Mouse (Mus musculus) MEL (cell line): ENCODE data around the gene Npr3. TPM values are rescaled to one million over a fixed set of nuclear protein-coding genes. Genes with fewer than 3 reads are reported as not detected.

ENCODE experiments used
- DNase-seq: peaks from one replicate; pipeline ENCODE4 v3.0.0; 2011; ENCODE audit warnings: low read depth, low spot score
- H3K27ac ChIP-seq: 2 replicates; pipeline ENCODE4 v1.5.1; 2012; ENCODE audit warnings: low read depth, mild to moderate bottlenecking, control low read depth, low read length, moderate library complexity; ENCODE audit not compliant: control insufficient read depth
- H3K27me3 ChIP-seq, 2 experiments: fragments of 150-350 bp in 1 of 2; sonication (generic) in 1 of 2; 2 replicates each; pipeline ENCODE4 v1.6.1; 2012; ENCODE audit warnings: low read length in 2 of 2, mild to moderate bottlenecking in 2 of 2, improper control_type of control experiment in 1 of 2, moderate library complexity in 1 of 2; ENCODE audit not compliant: insufficient read depth in 2 of 2, control insufficient read depth in 1 of 2
- H3K36me3 ChIP-seq, 2 experiments: 2 replicates each; pipeline ENCODE4 v1.6.1; 2012 to 2014; ENCODE audit warnings: low read length in 2 of 2, improper control_type of control experiment in 1 of 2, inconsistent platforms in 1 of 2, mild to moderate bottlenecking in 1 of 2; ENCODE audit not compliant: insufficient read depth in 2 of 2, control insufficient read depth in 1 of 2
- H3K4me1 ChIP-seq, 2 experiments: fragments of 150-350 bp in 1 of 2; sonication (generic) in 1 of 2; 2 replicates each; pipeline ENCODE4 v1.6.1; 2012; ENCODE audit warnings: low read length in 2 of 2, improper control_type of control experiment in 1 of 2, mild to moderate bottlenecking in 1 of 2; ENCODE audit not compliant: insufficient read depth in 2 of 2, control insufficient read depth in 1 of 2
- H3K4me3 ChIP-seq, 2 experiments: fragments of 150-350 bp in 1 of 2; sonication (generic) in 1 of 2; 2 replicates each; pipeline ENCODE4 v1.5.1; 2012; ENCODE audit warnings: low read depth in 2 of 2, low read length in 2 of 2, mild to moderate bottlenecking in 2 of 2, moderate library complexity in 2 of 2, control low read depth in 1 of 2, improper control_type of control experiment in 1 of 2; ENCODE audit not compliant: control insufficient read depth in 1 of 2, insufficient read depth in 1 of 2
- H3K79me2 ChIP-seq: 2 replicates; pipeline ENCODE4 v1.6.1; 2012; ENCODE audit warnings: mild to moderate bottlenecking, low read length, moderate library complexity; ENCODE audit not compliant: control insufficient read depth, poor library complexity, insufficient read depth
- H3K9ac ChIP-seq: 2 replicates; pipeline ENCODE4 v1.6.1; 2012; ENCODE audit warnings: low read depth, mild to moderate bottlenecking, control low read depth, low read length, moderate library complexity; ENCODE audit not compliant: control insufficient read depth, poor library complexity, severe bottlenecking
- H3K9me3 ChIP-seq: fragments of 150-350 bp; sonication (generic); replicated peaks from 2 replicates; pipeline ENCODE4 v1.6.1; 2012; ENCODE audit warnings: mild to moderate bottlenecking, low read length, improper control_type of control experiment, moderate library complexity; ENCODE audit not compliant: insufficient read depth
- CHD2 ChIP-seq: IDR thresholded peaks from 2 replicates; pipeline ENCODE4 v1.6.1; 2011; ENCODE audit warnings: low read length, improper control_type of control experiment
- CTCF ChIP-seq, 3 experiments: IDR thresholded peaks in 2 of 3; conservative IDR thresholded peaks in 1 of 3; 2 replicates each; pipeline ENCODE4 v1.5.1; 2011 to 2012; ENCODE audit warnings: low read length in 3 of 3, low read depth in 2 of 3, mild to moderate bottlenecking in 2 of 3, improper control_type of control experiment in 1 of 3, inconsistent platforms in 1 of 3, mixed read lengths in 1 of 3, moderate library complexity in 1 of 3; ENCODE audit not compliant: control insufficient read depth in 1 of 3, insufficient read depth in 1 of 3, poor library complexity in 1 of 3, severe bottlenecking in 1 of 3
- EP300 ChIP-seq, 2 experiments: IDR thresholded peaks; 2 replicates each; pipeline ENCODE4 v1.6.1; 2011; ENCODE audit warnings: improper control_type of control experiment in 2 of 2, low read length in 2 of 2, low read depth in 1 of 2, mild to moderate bottlenecking in 1 of 2
- KAT2A ChIP-seq: conservative IDR thresholded peaks from 2 replicates; pipeline ENCODE4 v1.6.1; 2012; ENCODE audit warnings: low read depth, low read length, improper control_type of control experiment, inconsistent platforms
- MAFK ChIP-seq: IDR thresholded peaks from 2 replicates; pipeline ENCODE4 v1.6.1; 2011; ENCODE audit warnings: low read depth, mild to moderate bottlenecking, low read length, improper control_type of control experiment, borderline replicate concordance
- MAX ChIP-seq: IDR thresholded peaks from 2 replicates; pipeline ENCODE4 v1.6.1; 2011; ENCODE audit warnings: low read length, improper control_type of control experiment
- MAZ ChIP-seq: IDR thresholded peaks from 2 replicates; pipeline ENCODE4 v1.6.1; 2012; ENCODE audit warnings: low read depth, mild to moderate bottlenecking, inconsistent platforms, low read length, improper control_type of control experiment
- MXI1 ChIP-seq: IDR thresholded peaks from 2 replicates; pipeline ENCODE4 v1.6.1; 2011; ENCODE audit warnings: mild to moderate bottlenecking, low read depth, low read length, improper control_type of control experiment
- NRF1 ChIP-seq: IDR thresholded peaks from 2 replicates; pipeline ENCODE4 v1.6.1; 2014; ENCODE audit warnings: low read depth, mild to moderate bottlenecking, inconsistent platforms, low read length, improper control_type of control experiment, moderate library complexity; ENCODE audit not compliant: poor library complexity, insufficient read depth, severe bottlenecking
- POLR2AphosphoS2 ChIP-seq: IDR thresholded peaks from 2 replicates; pipeline ENCODE4 v1.6.1; 2011; ENCODE audit warnings: low read length, improper control_type of control experiment
- POLR2AphosphoS5 ChIP-seq: IDR thresholded peaks from 2 replicates; pipeline ENCODE4 v1.6.1; 2012; ENCODE audit warnings: low read depth, borderline replicate concordance, mild to moderate bottlenecking, inconsistent platforms, low read length, moderate library complexity, mixed read lengths
- RAD21 ChIP-seq: IDR thresholded peaks from 2 replicates; pipeline ENCODE4 v1.6.1; 2011; ENCODE audit warnings: mild to moderate bottlenecking, low read depth, low read length, improper control_type of control experiment
- RCOR1 ChIP-seq: IDR thresholded peaks from 2 replicates; pipeline ENCODE4 v1.6.1; 2012; ENCODE audit warnings: low read depth, mild to moderate bottlenecking, inconsistent platforms, low read length, improper control_type of control experiment
- SIN3A ChIP-seq: IDR thresholded peaks from 2 replicates; pipeline ENCODE4 v1.6.1; 2012; ENCODE audit warnings: low read length, improper control_type of control experiment, inconsistent platforms
- SMC3 ChIP-seq: IDR thresholded peaks from 2 replicates; pipeline ENCODE4 v1.6.1; 2011; ENCODE audit warnings: low read depth, low read length, improper control_type of control experiment
- TAL1 ChIP-seq: IDR thresholded peaks from 2 replicates; pipeline ENCODE4 v1.6.1; 2012; ENCODE audit warnings: mild to moderate bottlenecking, inconsistent platforms, low read length, moderate library complexity, mixed read lengths
- USF1 ChIP-seq: IDR thresholded peaks from 2 replicates; pipeline ENCODE4 v1.6.1; 2014; ENCODE audit warnings: low read depth, mild to moderate bottlenecking, inconsistent platforms, low read length, improper control_type of control experiment, moderate library complexity
- ZKSCAN1 ChIP-seq: IDR thresholded peaks from 2 replicates; pipeline ENCODE4 v1.6.1; 2012; ENCODE audit warnings: low read depth, mild to moderate bottlenecking, inconsistent platforms, low read length, improper control_type of control experiment, moderate library complexity
- ZMIZ1 ChIP-seq: IDR thresholded peaks from 2 replicates; pipeline ENCODE4 v1.6.1; 2012; ENCODE audit warnings: low read depth, mild to moderate bottlenecking, inconsistent platforms, low read length, improper control_type of control experiment, moderate library complexity
- ZNF384 ChIP-seq: IDR thresholded peaks from 2 replicates; pipeline ENCODE4 v1.6.1; 2012; ENCODE audit warnings: low read depth, mild to moderate bottlenecking, inconsistent platforms, low read length, improper control_type of control experiment
- polyA plus RNA-seq, 2 experiments: library from polyadenylated mRNA; stranded (reverse) in 1 of 2; unstranded in 1 of 2; fragments of >175 nt in 1 of 2; fragments of >200 nt in 1 of 2; gene quantifications; 2 replicates each; pipeline versions ENCODE4 v1.2.1 to v1.2.4; 2012; ENCODE audit warnings: low replicate concordance in 2 of 2, low read depth in 1 of 2; ENCODE audit not compliant: insufficient read length in 2 of 2, insufficient read depth in 1 of 2, missing spikeins in 1 of 2
- total RNA-seq: library from RNA; depleted of rRNA; stranded (reverse); fragments of 300-350 nt; gene quantifications from 2 replicates; pipeline ENCODE4 v1.2.3, GENCODE M21; 2012

Gene Npr3
- total and polyA plus RNA-seq, 3 experiments, result not detected

- Histone ChIP-seq H3K27me3 (no peaks in the 10 kb centered on the region), H3K9me3 (no peaks in the 10 kb centered on the region), H3K79me2 (no peaks in the 10 kb centered on the region), H3K27ac (no peak overlapping the region), H3K9ac (no peak overlapping the region)
- no peak for TF ChIP-seq MXI1
- no peak for TF ChIP-seq KAT2A
- TF ChIP-seq CTCF (IDR thresholded peaks at IDR 0.05 in 2 of 3, conservative IDR thresholded peaks at IDR 0.05 in 1 of 3; ENCODE audit: control insufficient read depth in 1 of 3, insufficient read depth in 1 of 3, low read depth in 2 of 3, low read length in 3 of 3, poor library complexity in 1 of 3, severe bottlenecking in 1 of 3), result no peak
- TF ChIP-seq SMC3, result no peak
- no peak for TF ChIP-seq CHD2
- TF ChIP-seq TAL1, result no peak
- TF ChIP-seq POLR2AphosphoS5, result no peak
- TF ChIP-seq RCOR1, result no peak
- TF ChIP-seq NRF1, result no peak
- TF ChIP-seq POLR2AphosphoS2, result no peak
- no peak for TF ChIP-seq EP300 (IDR thresholded peaks at IDR 0.05; ENCODE audit: low read depth in 1 of 2, low read length in 2 of 2)
- no peak for TF ChIP-seq MAZ
- no peak for TF ChIP-seq MAFK
- TF ChIP-seq MAX, result no peak
- no peak for TF ChIP-seq SIN3A
- TF ChIP-seq USF1, result no peak
- no peak for TF ChIP-seq ZKSCAN1
- no peak for TF ChIP-seq RAD21
- TF ChIP-seq, all 39 proteins: peak for 0
- Histone ChIP-seq H3K4me1 (no peaks in the 10 kb centered on the region), H3K36me3 (no peaks in the 10 kb centered on the region), H3K4me3 (no peak overlapping the region)
- no peak for DNase-seq
These were observed 2.0 kb downstream of the Npr3 start for GRCm38 (mm10) chr15:11904848-11905672.

- no peaks in the 10 kb centered on the region for H3K36me3 ChIP-seq
- no peak for DNase-seq
- H3K4me3 ChIP-seq, result no peak overlapping the region
- H3K79me2 ChIP-seq, result no peaks in the 10 kb centered on the region
- H3K27me3 ChIP-seq, result no peaks in the 10 kb centered on the region
- no peak overlapping the region for H3K9ac ChIP-seq
- no peak overlapping the region for H3K27ac ChIP-seq
- no peaks in the 10 kb centered on the region for H3K9me3 ChIP-seq
- TF ChIP-seq MAZ, result no peak
- no peak for TF ChIP-seq POLR2AphosphoS2
- TF ChIP-seq RAD21, result no peak
- TF ChIP-seq ZNF384, result no peak
- TF ChIP-seq POLR2AphosphoS5, result no peak
- no peak for TF ChIP-seq ZMIZ1
- TF ChIP-seq SMC3, result no peak
- no peaks in the 10 kb centered on the region for H3K4me1 ChIP-seq
These were observed 2.8 kb downstream of the Npr3 start for GRCm38 (mm10) chr15:11904043-11904847.
